Mouse (Mus musculus) liver, embryonic 14 days (tissue): ENCODE data around the gene Ror1. TPM values are rescaled to one million over a fixed set of nuclear protein-coding genes. Genes with fewer than 3 reads are reported as not detected.

ENCODE experiments used
- polyA plus RNA-seq: library from polyadenylated mRNA; depleted of rRNA; stranded (reverse); fragments of >200 nt; gene quantifications from 2 replicates; pipeline ENCODE4 v1.2.3, GENCODE M21; 2012; rRNA removed

Ror1 gene
- 0.10 and 0.20 TPM in 2 replicates for polyA plus RNA-seq

GRCm38 (mm10) chr4:100095685-100096595, at the start of gene Ror1:
Gene Ror1, plus strand, starts transcription at chr4:100095791.

GRCm38 (mm10) chr4:100478592-100479321, 383.2 kb downstream of the Ror1 start, which contains the start of gene Ube2u:
Gene Ube2u, plus strand, starts transcription at chr4:100478849.

Other genes with a start within 250 kb of the Ror1 start
- 24.4 and 27.5 TPM in 2 replicates for gene Pgm1, start 166.4 kb upstream of the Ror1 start, polyA plus RNA-seq
- 6.2 and 6.5 TPM in 2 replicates for gene Itgb3bp, start 166.0 kb upstream of the Ror1 start, polyA plus RNA-seq